Mouse (Mus musculus): ENCODE measurements around the gene Xylt1. TPM values are rescaled to one million over a fixed set of nuclear protein-coding genes. Genes with fewer than 3 reads are reported as not detected.

Xylt1 gene
- total RNA-seq, 1 experiment from 2014 or later = 30.0 TPM

- no peak for ATAC-seq (replicated peaks; ENCODE audit: insufficient number of reproducible peaks, low FRiP score, low TSS enrichment, poor library complexity, severe bottlenecking)
These were observed 12.2 kb downstream of the Xylt1 start for GRCm38 (mm10) chr7:117392863-117393569.

DNA sequence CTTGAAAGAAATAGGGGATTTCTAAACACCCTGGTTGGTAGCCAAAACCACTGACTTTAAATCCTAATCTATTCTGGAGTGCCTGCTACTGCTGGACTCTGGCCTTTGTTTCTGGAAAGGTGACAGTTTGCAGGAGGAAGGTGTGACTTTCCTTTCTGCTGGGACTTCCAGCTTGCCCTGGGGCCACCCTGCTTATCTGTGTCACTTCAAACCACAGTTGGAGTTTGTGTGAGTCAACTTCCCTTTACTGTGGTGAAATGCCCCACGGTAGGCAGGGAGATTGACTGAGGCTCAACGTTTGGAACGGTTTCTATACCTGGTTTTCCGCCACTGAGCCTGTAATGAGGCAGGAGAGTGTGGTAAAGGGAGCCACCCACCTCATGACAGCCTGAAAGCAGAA, 13.2 kb downstream of the Xylt1 start:
- ATAC-seq (replicated peaks; ENCODE audit: insufficient number of reproducible peaks, low FRiP score, low TSS enrichment, poor library complexity, severe bottlenecking) = peak; percentile 57

DNA sequence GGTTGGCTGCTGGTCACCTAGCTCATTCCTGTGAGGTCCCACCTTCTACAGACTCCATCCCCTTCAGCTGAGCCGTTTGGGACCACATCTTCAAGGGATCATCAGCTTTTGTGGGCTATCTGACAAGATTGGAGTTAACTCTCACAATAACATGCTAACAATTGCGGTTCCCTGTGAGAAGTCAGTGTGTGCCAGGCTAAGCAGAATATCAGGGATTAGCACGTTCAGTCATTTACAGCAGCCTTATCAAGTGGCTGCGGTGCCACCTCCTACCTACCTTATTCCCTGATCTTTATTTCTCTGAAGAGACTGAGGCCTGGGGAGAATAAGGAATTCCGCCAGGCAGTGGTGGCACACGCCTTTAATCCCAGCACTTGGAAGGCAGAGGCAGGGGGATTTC, 13.6 kb downstream of the Xylt1 start:
- no peak for ATAC-seq (replicated peaks; ENCODE audit: insufficient number of reproducible peaks, low FRiP score, low TSS enrichment, poor library complexity, severe bottlenecking)

- ATAC-seq (replicated peaks; ENCODE audit: insufficient number of reproducible peaks, low FRiP score, low TSS enrichment, poor library complexity, severe bottlenecking) = no peak
These were observed 14.7 kb downstream of the Xylt1 start for GRCm38 (mm10) chr7:117395511-117395910.

GRCm38 (mm10) chr7:117397877-117398276, 17.1 kb downstream of the Xylt1 start:
- ATAC-seq (replicated peaks; ENCODE audit: insufficient number of reproducible peaks, low FRiP score, low TSS enrichment, poor library complexity, severe bottlenecking) = no peak

DNA sequence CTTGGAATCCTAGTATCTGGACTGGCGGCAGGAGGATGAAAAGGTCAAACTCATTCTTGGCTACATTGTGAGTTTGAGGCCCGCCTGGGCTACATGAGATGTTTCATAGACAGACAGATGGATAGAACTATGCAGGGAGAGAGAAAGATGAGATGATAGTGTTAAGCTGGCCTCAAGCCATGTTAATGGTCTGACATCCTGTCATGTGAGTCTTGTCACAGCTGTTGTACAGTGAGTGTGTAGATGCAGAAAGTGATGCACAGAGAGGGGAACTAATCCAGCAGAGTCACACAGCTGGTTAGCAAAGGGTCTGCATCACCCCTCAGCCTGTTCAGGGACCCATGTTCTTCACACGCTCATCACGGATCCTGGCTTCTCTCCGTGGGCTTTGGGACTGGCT, 19.2 kb downstream of the Xylt1 start:
- no peak for ATAC-seq (replicated peaks; ENCODE audit: insufficient number of reproducible peaks, low FRiP score, low TSS enrichment, poor library complexity, severe bottlenecking)

DNA sequence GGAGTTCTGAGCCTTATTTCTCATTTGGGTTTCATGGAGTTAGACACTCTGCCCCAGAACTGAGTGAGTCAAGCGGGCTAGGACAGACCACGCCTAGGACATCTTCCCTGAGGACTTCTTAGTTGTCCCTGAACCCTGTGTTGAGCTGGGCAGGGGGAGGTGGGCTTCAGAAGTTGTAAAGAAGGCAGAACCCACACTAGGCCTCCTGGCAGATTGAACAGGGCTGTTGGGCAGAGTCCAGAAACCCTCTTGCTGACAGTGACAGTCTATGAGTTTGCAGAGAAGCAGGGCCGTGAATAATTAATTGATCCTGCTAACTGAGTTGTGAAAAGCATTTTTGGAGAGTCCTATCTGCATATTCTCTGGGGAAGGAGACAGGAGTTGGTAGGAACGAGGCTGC, 20.8 kb downstream of the Xylt1 start:
- ATAC-seq (replicated peaks; ENCODE audit: insufficient number of reproducible peaks, low FRiP score, low TSS enrichment, poor library complexity, severe bottlenecking) = no peak

- ATAC-seq (replicated peaks; ENCODE audit: insufficient number of reproducible peaks, low FRiP score, low TSS enrichment, poor library complexity, severe bottlenecking) = no peak
These were observed 25.6 kb downstream of the Xylt1 start for GRCm38 (mm10) chr7:117406336-117406735.

DNA sequence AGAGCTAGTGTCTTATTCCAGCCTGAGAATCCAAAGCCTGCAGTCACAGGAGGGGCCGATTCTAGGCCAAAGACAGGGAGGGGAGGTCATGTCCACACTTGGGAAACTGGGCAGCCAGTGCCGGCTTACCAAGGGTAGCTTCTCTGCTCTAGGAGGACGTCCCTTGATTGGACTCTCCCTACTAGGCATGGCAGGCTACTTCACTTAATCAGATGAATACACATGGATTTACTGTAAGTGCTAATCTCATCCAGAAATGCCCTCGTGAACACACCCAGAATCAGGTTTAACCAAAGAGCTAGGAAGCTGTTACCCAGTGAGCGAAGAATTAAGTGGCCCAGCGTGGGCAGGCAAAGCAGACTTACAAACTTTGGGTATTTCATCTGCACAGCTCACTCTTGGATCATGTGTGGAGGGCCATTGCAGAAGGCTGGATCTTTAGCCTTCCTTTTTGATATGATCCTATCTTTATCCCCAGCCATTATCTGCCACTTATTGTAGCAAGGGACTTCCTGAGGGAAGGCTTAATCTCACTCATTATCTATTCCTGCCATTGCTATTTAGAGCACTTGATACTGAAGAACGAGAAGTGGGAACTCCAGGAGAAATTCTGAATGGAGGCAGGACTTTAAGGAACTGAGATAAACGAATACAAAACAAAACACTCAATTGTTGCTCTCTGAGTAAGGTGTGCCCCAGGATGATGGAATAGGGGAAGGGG, 28.6 kb downstream of the Xylt1 start:
- ATAC-seq (replicated peaks; ENCODE audit: insufficient number of reproducible peaks, low FRiP score, low TSS enrichment, poor library complexity, severe bottlenecking) = no peak

DNA sequence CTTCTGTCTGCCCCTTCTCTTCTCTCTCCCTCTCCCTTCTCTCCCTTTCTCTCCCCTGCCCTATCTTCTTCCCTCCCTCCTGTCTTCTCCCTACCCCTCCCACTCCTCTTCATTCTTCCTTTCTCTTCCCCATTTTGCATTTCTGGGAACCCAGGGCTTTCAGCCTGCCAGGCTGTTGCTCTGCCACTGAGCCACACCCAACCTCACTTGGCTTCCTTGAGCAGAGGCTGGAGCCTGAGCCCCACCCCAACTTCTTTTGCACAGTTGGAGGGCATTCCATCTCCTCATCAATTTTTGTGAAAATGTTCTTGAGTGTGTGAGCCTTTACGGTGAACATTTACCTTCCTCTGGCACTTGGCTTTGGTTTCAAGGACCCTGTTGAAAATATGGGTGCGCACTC, 31.1 kb downstream of the Xylt1 start:
- ATAC-seq (replicated peaks; ENCODE audit: insufficient number of reproducible peaks, low FRiP score, low TSS enrichment, poor library complexity, severe bottlenecking) = no peak

DNA sequence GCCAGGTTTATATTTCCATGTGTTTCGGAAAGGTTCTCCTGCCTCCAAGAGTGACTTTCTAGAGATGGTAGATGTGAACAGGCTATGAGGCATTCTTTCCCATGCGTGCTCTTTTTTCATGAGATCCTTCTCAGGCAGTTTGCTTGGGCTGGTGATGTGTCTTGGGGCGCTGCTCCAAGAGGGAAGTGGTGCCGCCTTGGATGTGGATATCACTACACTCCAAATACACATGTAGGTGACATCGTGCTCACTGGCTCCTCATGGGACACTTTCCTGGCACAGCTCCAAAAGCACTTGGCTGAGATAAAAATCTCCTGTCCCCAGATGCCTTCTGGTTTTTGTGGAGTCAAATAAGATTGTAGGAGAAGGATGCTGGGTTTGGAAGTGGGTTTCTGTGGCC, 31.6 kb downstream of the Xylt1 start:
- ATAC-seq (replicated peaks; ENCODE audit: insufficient number of reproducible peaks, low FRiP score, low TSS enrichment, poor library complexity, severe bottlenecking) = no peak

- ATAC-seq (replicated peaks; ENCODE audit: insufficient number of reproducible peaks, low FRiP score, low TSS enrichment, poor library complexity, severe bottlenecking) = no peak
These were observed 33.7 kb downstream of the Xylt1 start for GRCm38 (mm10) chr7:117414341-117415008.

DNA sequence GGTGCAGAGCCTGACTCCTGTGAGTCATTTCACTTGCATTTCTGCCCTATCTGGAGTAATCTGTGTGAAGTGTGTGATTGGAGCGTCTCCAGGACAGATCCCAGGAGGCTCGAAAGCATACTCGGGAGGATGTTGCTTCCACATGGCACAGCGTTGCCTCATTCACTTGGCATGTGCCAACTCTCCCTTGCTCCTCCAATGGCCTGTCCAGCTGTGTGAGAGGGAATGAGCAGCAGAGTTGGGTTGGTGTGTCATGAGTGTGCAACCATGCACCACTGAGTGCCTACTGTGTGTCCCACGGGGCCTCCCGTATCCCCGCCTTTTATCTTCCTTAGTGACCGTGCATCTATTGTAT, 34.2 kb downstream of the Xylt1 start:
- ATAC-seq (replicated peaks; ENCODE audit: insufficient number of reproducible peaks, low FRiP score, low TSS enrichment, poor library complexity, severe bottlenecking) = no peak

DNA sequence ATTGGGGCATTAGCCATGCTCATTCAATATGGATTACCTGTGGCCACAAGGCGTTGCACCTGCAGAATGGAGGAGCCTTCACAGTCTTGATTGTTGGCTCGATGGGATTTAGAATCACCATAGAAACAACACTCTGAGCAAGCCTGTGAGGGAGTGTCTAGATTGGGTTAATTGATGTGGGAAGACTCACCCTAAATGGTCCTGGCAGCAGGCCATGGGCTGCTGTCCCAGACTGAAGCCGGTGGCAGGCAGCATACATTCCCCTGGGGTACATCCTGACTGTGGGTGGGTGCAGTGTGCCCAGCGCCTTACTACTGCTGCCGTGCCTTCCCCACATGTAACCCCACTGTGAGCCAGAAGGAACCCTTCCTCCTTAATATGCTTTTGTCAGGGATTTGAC, 38.3 kb downstream of the Xylt1 start:
- no peak for ATAC-seq (replicated peaks; ENCODE audit: insufficient number of reproducible peaks, low FRiP score, low TSS enrichment, poor library complexity, severe bottlenecking)

GRCm38 (mm10) chr7:117419846-117420245, 39.1 kb downstream of the Xylt1 start:
- ATAC-seq (replicated peaks; ENCODE audit: insufficient number of reproducible peaks, low FRiP score, low TSS enrichment, poor library complexity, severe bottlenecking) = no peak

DNA sequence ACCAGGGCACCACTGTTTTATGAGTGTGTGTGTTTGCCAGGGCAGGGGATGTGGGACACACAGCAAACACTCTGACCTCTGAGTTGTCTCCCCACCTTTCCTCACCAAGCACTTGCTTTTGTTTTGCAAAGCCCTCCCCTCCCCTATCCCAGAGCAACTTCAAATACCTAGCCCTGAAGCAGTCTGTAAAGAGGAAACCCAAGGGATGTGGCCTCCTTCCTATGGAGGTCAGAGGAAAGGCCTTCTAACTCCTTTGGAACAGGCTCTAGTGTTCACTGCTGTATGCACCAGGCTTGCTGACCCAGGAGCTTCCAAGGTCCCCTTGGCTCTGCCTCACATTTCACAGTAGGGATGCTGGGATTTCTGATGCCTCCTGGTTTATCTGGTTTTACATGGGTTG, 39.5 kb downstream of the Xylt1 start:
- no peak for ATAC-seq (replicated peaks; ENCODE audit: insufficient number of reproducible peaks, low FRiP score, low TSS enrichment, poor library complexity, severe bottlenecking)

DNA sequence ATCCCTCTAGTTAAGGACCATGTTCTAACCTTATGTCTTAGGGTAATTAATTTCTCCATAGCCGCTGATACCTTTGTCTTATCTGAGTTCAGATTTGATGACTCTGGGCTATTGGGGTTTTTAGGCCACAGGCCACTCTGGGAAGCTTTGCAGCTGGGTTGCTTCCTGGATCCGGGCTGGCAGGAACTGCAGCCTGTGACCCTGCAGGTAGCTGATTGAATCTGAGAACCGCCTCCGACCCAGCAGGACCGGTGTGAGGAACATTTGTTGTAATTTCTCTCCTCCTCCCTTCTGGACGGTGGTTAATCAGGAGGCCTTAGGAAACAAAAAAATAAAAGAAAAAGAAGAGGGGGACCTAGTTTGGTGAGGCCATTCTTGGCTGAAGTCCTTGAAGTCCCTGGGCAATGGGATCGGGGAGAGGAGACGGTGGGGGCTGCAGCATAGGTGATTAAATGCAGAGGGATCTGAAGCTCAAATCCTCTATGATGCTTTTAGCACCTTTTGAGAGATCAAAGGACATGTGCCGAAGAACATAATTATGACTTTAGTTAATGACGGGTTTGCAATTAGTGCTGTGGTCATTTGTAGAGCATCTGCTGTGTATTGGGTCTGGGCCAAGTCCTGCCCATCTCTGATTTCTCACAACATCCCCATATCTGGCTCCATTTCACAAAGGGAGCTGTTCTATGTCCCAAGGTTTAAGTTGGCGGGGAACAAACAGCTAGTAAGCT, 40.2 kb downstream of the Xylt1 start:
- no peak for ATAC-seq (replicated peaks; ENCODE audit: insufficient number of reproducible peaks, low FRiP score, low TSS enrichment, poor library complexity, severe bottlenecking)

DNA sequence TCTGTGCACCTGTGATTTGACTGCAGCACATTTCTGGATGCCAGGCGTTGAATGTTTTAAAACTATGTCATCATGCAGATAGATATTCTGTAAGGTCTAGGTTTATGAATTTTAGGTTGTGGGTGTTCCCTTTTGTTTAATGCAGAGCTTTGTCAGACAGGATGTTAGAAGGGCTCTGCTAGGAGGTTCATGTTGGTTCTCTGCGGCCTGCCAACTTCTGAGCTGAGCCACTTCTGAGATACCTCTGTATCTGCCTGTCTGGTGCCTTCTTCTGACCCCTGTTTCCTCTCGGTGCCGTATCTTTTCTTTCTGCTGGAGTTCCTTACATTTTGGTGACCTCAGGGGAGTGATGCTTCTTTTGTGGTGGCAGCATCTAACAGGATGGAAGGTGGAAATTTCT, 44.1 kb downstream of the Xylt1 start:
- ATAC-seq (replicated peaks; ENCODE audit: insufficient number of reproducible peaks, low FRiP score, low TSS enrichment, poor library complexity, severe bottlenecking) = no peak

- no peak for ATAC-seq (replicated peaks; ENCODE audit: insufficient number of reproducible peaks, low FRiP score, low TSS enrichment, poor library complexity, severe bottlenecking)
These were observed 45.6 kb downstream of the Xylt1 start for GRCm38 (mm10) chr7:117426366-117426765.
